In the genomic region with DNA sequence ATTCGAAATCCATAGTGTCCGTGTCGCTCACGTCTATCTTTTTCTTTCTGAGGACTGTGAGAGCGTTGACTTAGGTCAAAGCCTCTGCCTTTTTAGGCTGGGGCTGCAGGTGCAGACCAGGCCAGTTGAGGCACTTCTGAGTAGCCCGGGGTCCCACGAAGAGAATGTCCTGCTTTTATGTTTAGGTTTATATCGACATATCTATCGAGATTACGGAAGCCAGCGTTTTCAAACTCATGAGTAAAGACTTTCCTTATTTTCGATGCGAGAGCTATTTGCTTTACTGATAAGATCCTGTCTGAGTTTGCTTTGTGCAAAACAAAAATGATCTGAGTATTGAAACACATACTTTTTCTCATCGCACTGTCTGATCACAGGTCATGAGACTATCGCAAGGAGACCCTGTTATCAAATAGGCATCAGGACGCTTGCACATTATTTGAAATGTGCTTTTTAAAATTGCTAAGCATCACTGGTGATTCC, we compare ENCODE assay signal across 8 mouse cellular contexts. TPM values are rescaled to one million over a fixed set of nuclear protein-coding genes. Genes with fewer than 3 reads are reported as not detected.
DNase-seq lines count a peak whose midpoint lies in the region; ATAC-seq and TF ChIP-seq lines count a peak whose summit lies in the region.

No protein-coding gene starts in this region.

- no peak overlapping the region for H3K9ac ChIP-seq in kidney, postnatal 0 days (ENCODE audit: low read depth, low read length)
- no peak overlapping the region for H3K9ac ChIP-seq in intestine, embryonic 15.5 days
- no peak overlapping the region for H3K9ac ChIP-seq in neural tube, embryonic 11.5 days (ENCODE audit: low read length)

- peak overlapping the region; percentile 99 for H3K4me2 ChIP-seq in kidney, postnatal 0 days (ENCODE audit: low read length)
- peak overlapping the region; percentile 99 for H3K4me2 ChIP-seq in intestine, embryonic 15.5 days (replicated peaks)
- H3K4me2 ChIP-seq in neural tube, embryonic 11.5 days (ENCODE audit: low read depth), result peak overlapping the region; percentile 97

- H3K4me1 ChIP-seq in kidney, postnatal 0 days (replicated peaks; ENCODE audit: insufficient read depth, low read length), result peaks cover 7% of the 10 kb centered on the region; the same call in 1 of the 2 replicates
- peaks cover 11% of the 10 kb centered on the region; the same call in 1 of the 2 replicates for H3K4me1 ChIP-seq in intestine, embryonic 15.5 days (replicated peaks)
- H3K4me1 ChIP-seq in neural tube, embryonic 11.5 days (ENCODE audit: control insufficient read depth, insufficient read depth, low read length), result 0 out of 2 replicates have a peak, but pooled peaks cover 4% of the 10 kb centered on the region

- no peak overlapping the region for H3K27ac ChIP-seq in kidney, postnatal 0 days
- no peak overlapping the region for H3K27ac ChIP-seq in intestine, embryonic 15.5 days
- no peak overlapping the region for H3K27ac ChIP-seq in neural tube, embryonic 11.5 days (ENCODE audit: low read depth, low read length)

- DNase-seq in kidney, postnatal 0 days (ENCODE audit: low spot score), result no peak
- DNase-seq in kidney, postnatal 25 days, result no peak
- DNase-seq in embryo, embryonic 10 days (ENCODE audit: low spot score), result peak; percentile 17
- DNase-seq in neural tube, embryonic 11.5 days (ENCODE audit: low spot score), result peak; percentile 24
- no peak for DNase-seq in adrenal gland, adult 8-10 months
- no peak for DNase-seq in adrenal gland, postnatal 25 days
- no peak for DNase-seq in left cerebral cortex, postnatal 25 days (ENCODE audit: low spot score in 2 of 2)

- H3K27me3 ChIP-seq in kidney, postnatal 0 days (ENCODE audit: insufficient read depth, low read length), result peaks cover 26% of the 10 kb centered on the region
- peaks cover 39% of the 10 kb centered on the region for H3K27me3 ChIP-seq in intestine, embryonic 15.5 days (replicated peaks)
- H3K27me3 ChIP-seq in neural tube, embryonic 11.5 days (ENCODE audit: control insufficient read depth, insufficient read depth, low read length), result peaks cover 25% of the 10 kb centered on the region

- WGBS in kidney, postnatal 0 days, result 14% methylated on average over 16 of the region's 16 CpGs
- WGBS in intestine, embryonic 15.5 days, result 12% methylated on average over 16 of the region's 16 CpGs
- 15% methylated on average over 16 of the region's 16 CpGs for WGBS in neural tube, embryonic 11.5 days

- H3K9me3 ChIP-seq in kidney, postnatal 0 days (replicated peaks; ENCODE audit: low read length), result no peaks in the 10 kb centered on the region
- no peaks in the 10 kb centered on the region for H3K9me3 ChIP-seq in intestine, embryonic 15.5 days
- no peaks in the 10 kb centered on the region for H3K9me3 ChIP-seq in neural tube, embryonic 11.5 days (ENCODE audit: control insufficient read depth, low read length)

- ATAC-seq in kidney, postnatal 0 days (replicated peaks; ENCODE audit: low FRiP score, low read depth), result no peak
- no peak for ATAC-seq in intestine, embryonic 15.5 days
- ATAC-seq in neural tube, embryonic 11.5 days (ENCODE audit: insufficient read depth, low FRiP score, low TSS enrichment), result no peak

- no peaks in the 10 kb centered on the region for H3K36me3 ChIP-seq in kidney, postnatal 0 days (ENCODE audit: insufficient read depth, low read length)
- no peaks in the 10 kb centered on the region for H3K36me3 ChIP-seq in intestine, embryonic 15.5 days
- H3K36me3 ChIP-seq in neural tube, embryonic 11.5 days (ENCODE audit: control insufficient read depth, insufficient read depth, low read length), result no peaks in the 10 kb centered on the region

- TF ChIP-seq CTCF in kidney, postnatal 0 days (IDR thresholded peaks at IDR 0.05; ENCODE audit: low read depth), result no peak

- intact Hi-C loops in left cerebral cortex, postnatal 25 days (cut with DNase I), result loop anchor here (5.0 kb wide), 1 partner anchor 124 kb away; no protein-coding TSS in a partner anchor

- H3K4me3 ChIP-seq in kidney, postnatal 0 days (replicated peaks; ENCODE audit: low read depth, low read length), result peak overlapping the region; percentile 63
- H3K4me3 ChIP-seq in intestine, embryonic 15.5 days (replicated peaks), result peak overlapping the region; percentile 67
- H3K4me3 ChIP-seq in neural tube, embryonic 11.5 days (ENCODE audit: low read depth, low read length), result peak overlapping the region; percentile 64

RNA-seq across cellular contexts. Expression of a gene that starts 1.8 kb away (rescaled TPM):
- polyA plus RNA-seq in kidney, postnatal 0 days (2015; fragmentation: Nextera tagmentation; extraction: Ambion mirVana), result 0.32 and 0.63 TPM in 2 replicates
- 1.5 and 1.7 TPM in 2 replicates for polyA plus RNA-seq in intestine, embryonic 15.5 days (2015; fragmentation: Nextera tagmentation; extraction: Ambion mirVana)
- polyA plus RNA-seq in neural tube, embryonic 11.5 days (2014; fragmentation: Nextera tagmentation; extraction: Ambion mirVana), result 3.2 and 3.6 TPM in 2 replicates
- 1 to 10 TPM; 2.7 to 6.3 (median 3.7) TPM for total RNA-seq in adrenal gland, adult 8-10 months (2022)
- total RNA-seq in adrenal gland, postnatal 25 days (2021), result 0.71 and 0.97 TPM in 2 replicates
- total RNA-seq in left cerebral cortex, postnatal 25 days (2021), result 1 to 10 TPM; 3.1 to 4.0 TPM

RNA-seq across cellular contexts. Expression of a gene that starts 59.0 kb away (rescaled TPM):
- not detected in 2 replicates for polyA plus RNA-seq in kidney, postnatal 0 days (2015; fragmentation: Nextera tagmentation; extraction: Ambion mirVana)
- polyA plus RNA-seq in intestine, embryonic 15.5 days (2015; fragmentation: Nextera tagmentation; extraction: Ambion mirVana), result not detected in 2 replicates
- polyA plus RNA-seq in neural tube, embryonic 11.5 days (2014; fragmentation: Nextera tagmentation; extraction: Ambion mirVana), result not detected in 2 replicates
- not detected for total RNA-seq in adrenal gland, adult 8-10 months (2022)
- total RNA-seq in adrenal gland, postnatal 25 days (2021), result not detected in 2 replicates
- total RNA-seq in left cerebral cortex, postnatal 25 days (2021), result not detected

Comparison
In these comparisons a context has a peak if more than half of its experiments do, and no peak if none do; other contexts are left out.
1. DNase-seq: peak in embryo, embryonic 10 days (single experiment) and neural tube, embryonic 11.5 days (single experiment); none in kidney, postnatal 0 days (single experiment), kidney, postnatal 25 days (0 of 2), adrenal gland, adult 8-10 months (single experiment), adrenal gland, postnatal 25 days (single experiment) and left cerebral cortex, postnatal 25 days (0 of 2).
2. Peak in every context shown above with its lines, with median percentiles within 50 percentile points of each other: H3K4me2 ChIP-seq and H3K4me3 ChIP-seq.